Mouse (Mus musculus) neural tube, embryonic 11.5 days (tissue): ENCODE results near the gene Ptrhd1. TPM values are rescaled to one million over a fixed set of nuclear protein-coding genes. Genes with fewer than 3 reads are reported as not detected.
"Not testable (repeated sequence)": the region's sequence is repeated elsewhere in the genome, so short reads cannot be mapped to it uniquely, and the experiment has no call there.

Source experiments
- ATAC-seq: fragments of 200-750 bp; cut with Nextera tagmentation; 2 replicates; pipeline ENCODE4 v1.8.0; 2017; ENCODE audit warnings: moderate number of reproducible peaks, mild to moderate bottlenecking, moderate TSS enrichment, moderate library complexity; ENCODE audit not compliant: insufficient read depth, low FRiP score, low TSS enrichment
- DNase-seq: peaks from one replicate; pipeline ENCODE4 v3.0.0-alpha.2; 2015; ENCODE audit warnings: low spot score
- H3K27ac ChIP-seq: fragments of 300-500 bp; sonication (generic); 2 replicates; pipeline ENCODE4 v1.5.1; 2014; ENCODE audit warnings: low read depth, mild to moderate bottlenecking, low read length
- H3K27me3 ChIP-seq: fragments of 300-500 bp; sonication (generic); 2 replicates; pipeline ENCODE4 v1.6.1; 2014; ENCODE audit warnings: mild to moderate bottlenecking, low read length, mixed read lengths; ENCODE audit not compliant: control insufficient read depth, insufficient read depth
- H3K36me3 ChIP-seq: fragments of 300-500 bp; sonication (generic); 2 replicates; pipeline ENCODE4 v1.6.1; 2014; ENCODE audit warnings: mild to moderate bottlenecking, low read length, moderate library complexity, mixed read lengths; ENCODE audit not compliant: control insufficient read depth, insufficient read depth
- H3K4me1 ChIP-seq: fragments of 300-500 bp; sonication (generic); 2 replicates; pipeline ENCODE4 v1.6.1; 2014; ENCODE audit warnings: low read length, mixed read lengths; ENCODE audit not compliant: control insufficient read depth, insufficient read depth
- H3K4me2 ChIP-seq: fragments of 300-500 bp; sonication (generic); 2 replicates; pipeline ENCODE4 v1.6.1; 2014; ENCODE audit warnings: low read depth, mild to moderate bottlenecking, moderate library complexity
- H3K4me3 ChIP-seq: fragments of 300-500 bp; sonication (generic); 2 replicates; pipeline ENCODE4 v1.5.1; 2014; ENCODE audit warnings: low read depth, low read length
- H3K9ac ChIP-seq: fragments of 300-500 bp; sonication (generic); 2 replicates; pipeline ENCODE4 v1.6.1; 2014; ENCODE audit warnings: mild to moderate bottlenecking, low read length
- H3K9me3 ChIP-seq: fragments of 300-500 bp; sonication (generic); 2 replicates; pipeline ENCODE4 v1.6.1; 2016; ENCODE audit warnings: low read length; ENCODE audit not compliant: control insufficient read depth
- WGBS: fragments of 180-500 bp; shearing (Covaris S2); extraction: QIAGEN DNeasy Blood & Tissue Kit; methylation state at CpG from one replicate; pipeline ENCODE4 v1.1.7; 2014; 5-methylcytosine and 5-hydroxymethylcytosine counted together
- polyA plus RNA-seq: library from polyadenylated mRNA; unstranded; fragments of >200 nt; fragmentation: Nextera tagmentation; extraction: Ambion mirVana; gene quantifications from 2 replicates; pipeline ENCODE4 v1.2.1, GENCODE M21; 2014

Gene Ptrhd1
- polyA plus RNA-seq, 1 experiment from 2014 or later = 5.9 TPM

- ATAC-seq = no peak
- Histone ChIP-seq H3K27ac (no peak overlapping the region), H3K36me3 (peaks cover 4% of the 10 kb centered on the region), H3K4me3 (no peak overlapping the region), H3K4me2 (no peak overlapping the region), H3K9ac (no peak overlapping the region), H3K27me3 (no peaks in the 10 kb centered on the region), H3K4me1 (peaks cover 7% of the 10 kb centered on the region), H3K9me3 (no peaks in the 10 kb centered on the region)
- 92% methylated on average over 7 of the region's 7 CpGs for WGBS
- DNase-seq = no peak
These were observed 3.7 kb upstream of the Ptrhd1 start for GRCm38 (mm10) chr12:4230156-4230555.

GRCm38 (mm10) chr12:4232777-4233176, 1.1 kb upstream of the Ptrhd1 start:
- Histone ChIP-seq H3K36me3 (no peaks in the 10 kb centered on the region), H3K27ac (no peak overlapping the region), H3K4me2 (peak overlapping the region; percentile 55), H3K9me3 (no peaks in the 10 kb centered on the region), H3K9ac (no peak overlapping the region), H3K27me3 (no peaks in the 10 kb centered on the region), H3K4me1 (peaks cover 7% of the 10 kb centered on the region), H3K4me3 (no peak overlapping the region)
- WGBS = 63% methylated on average over 4 of the region's 4 CpGs
- DNase-seq = no peak
- no peak for ATAC-seq

- Histone ChIP-seq H3K9me3 (no peaks in the 10 kb centered on the region), H3K27me3 (no peaks in the 10 kb centered on the region), H3K4me2 (no peak overlapping the region), H3K9ac (no peak overlapping the region), H3K27ac (no peak overlapping the region), H3K36me3 (no peaks in the 10 kb centered on the region), H3K4me3 (no peak overlapping the region), H3K4me1 (peaks cover 6% of the 10 kb centered on the region)
- DNase-seq (no peak), ATAC-seq (no peak)
- WGBS = 94% methylated on average over 15 of the region's 15 CpGs
These were observed 3.7 kb downstream of the Ptrhd1 start for GRCm38 (mm10) chr12:4237481-4237880.

- not testable (repeated sequence) for H3K9ac ChIP-seq, H3K4me3 ChIP-seq, H3K27ac ChIP-seq, H3K36me3 ChIP-seq, H3K4me1 ChIP-seq, H3K9me3 ChIP-seq, H3K27me3 ChIP-seq, DNase-seq, H3K4me2 ChIP-seq, ATAC-seq
- WGBS = 82% methylated on average over 8 of the region's 8 CpGs
These were observed 6.5 kb downstream of the Ptrhd1 start for GRCm38 (mm10) chr12:4240281-4240680.

- H3K36me3 ChIP-seq = no peaks in the 10 kb centered on the region
- H3K4me1 ChIP-seq = no peaks in the 10 kb centered on the region
- WGBS = 82% methylated on average over 2 of the region's 2 CpGs
- DNase-seq (no peak), ATAC-seq (no peak)
- H3K27ac ChIP-seq = no peak overlapping the region
- no peaks in the 10 kb centered on the region for H3K9me3 ChIP-seq
- no peak overlapping the region for H3K4me3 ChIP-seq
- H3K27me3 ChIP-seq = no peaks in the 10 kb centered on the region
- H3K9ac ChIP-seq = no peak overlapping the region
- H3K4me2 ChIP-seq = no peak overlapping the region
These were observed 10.0 kb downstream of the Ptrhd1 start for GRCm38 (mm10) chr12:4243805-4244204.

- no peaks in the 10 kb centered on the region; the same call in 1 of the 2 replicates for H3K36me3 ChIP-seq
- H3K4me1 ChIP-seq = no peaks in the 10 kb centered on the region
- no peak for DNase-seq
- H3K9me3 ChIP-seq = no peaks in the 10 kb centered on the region
- H3K27ac ChIP-seq = no peak overlapping the region
- no peak overlapping the region for H3K4me2 ChIP-seq
- no peak overlapping the region for H3K9ac ChIP-seq
- no peak overlapping the region for H3K4me3 ChIP-seq
- no peak for ATAC-seq
- no peaks in the 10 kb centered on the region for H3K27me3 ChIP-seq
- 80% methylated on average over 10 of the region's 10 CpGs for WGBS
These were observed 11.9 kb downstream of the Ptrhd1 start for GRCm38 (mm10) chr12:4245742-4246141.

- Histone ChIP-seq H3K27me3 (no peaks in the 10 kb centered on the region), H3K27ac (no peak overlapping the region), H3K36me3 (no peaks in the 10 kb centered on the region; the same call in 1 of the 2 replicates), H3K4me1 (no peaks in the 10 kb centered on the region), H3K4me3 (no peak overlapping the region), H3K9ac (no peak overlapping the region), H3K9me3 (no peaks in the 10 kb centered on the region), H3K4me2 (no peak overlapping the region)
- ATAC-seq = no peak
- DNase-seq = no peak
- WGBS = 89% methylated on average over 6 of the region's 6 CpGs
These were observed 16.0 kb downstream of the Ptrhd1 start for GRCm38 (mm10) chr12:4249786-4250185.

GRCm38 (mm10) chr12:4252742-4253655, 19.2 kb downstream of the Ptrhd1 start:
- no peak for ATAC-seq
- Histone ChIP-seq H3K4me1 (no peaks in the 10 kb centered on the region), H3K4me3 (no peak overlapping the region)

GRCm38 (mm10) chr12:4267765-4268164, 33.9 kb downstream of the Ptrhd1 start:
- Histone ChIP-seq H3K27ac (no peak overlapping the region), H3K9me3 (no peaks in the 10 kb centered on the region), H3K27me3 (no peaks in the 10 kb centered on the region), H3K36me3 (peaks cover 2% of the 10 kb centered on the region; the same call in 1 of the 2 replicates), H3K9ac (no peak overlapping the region), H3K4me3 (no peak overlapping the region), H3K4me2 (no peak overlapping the region), H3K4me1 (no peaks in the 10 kb centered on the region)
- WGBS = 93% methylated on average over 4 of the region's 4 CpGs
- ATAC-seq = no peak
- no peak for DNase-seq

More at GRCm38 (mm10) chr12:4252742-4253655, 19.2 kb downstream of the Ptrhd1 start:
- H3K36me3 ChIP-seq = no peaks in the 10 kb centered on the region; the same call in 1 of the 2 replicates
- WGBS = 92% methylated on average over 16 of the region's 16 CpGs
- H3K27me3 ChIP-seq = no peaks in the 10 kb centered on the region
- H3K4me2 ChIP-seq = no peak overlapping the region
- no peaks in the 10 kb centered on the region for H3K9me3 ChIP-seq
- no peak for DNase-seq
- no peak overlapping the region for H3K9ac ChIP-seq
- no peak overlapping the region for H3K27ac ChIP-seq
